Mouse (Mus musculus) forebrain, embryonic 15.5 days (tissue): ENCODE results near the gene Guk1. TPM values are rescaled to one million over a fixed set of nuclear protein-coding genes. Genes with fewer than 3 reads are reported as not detected.

Source experiments
- ATAC-seq: fragments of 200-750 bp; cut with Nextera tagmentation; replicated peaks from 2 replicates; pipeline ENCODE4 v1.8.0; 2017; ENCODE audit warnings: mild to moderate bottlenecking, moderate TSS enrichment, moderate library complexity
- H3K27ac ChIP-seq: fragments of 300-500 bp; sonication (generic); replicated peaks from 2 replicates; pipeline ENCODE4 v1.5.1; 2015; ENCODE audit warnings: mild to moderate bottlenecking, inconsistent platforms
- H3K27me3 ChIP-seq: fragments of 300-500 bp; sonication (generic); 2 replicates; pipeline ENCODE4 v1.6.1; 2015; ENCODE audit warnings: inconsistent platforms
- H3K36me3 ChIP-seq: fragments of 300-500 bp; sonication (generic); 2 replicates; pipeline ENCODE4 v1.6.1; 2015; ENCODE audit warnings: mild to moderate bottlenecking, inconsistent platforms
- H3K4me1 ChIP-seq: fragments of 300-500 bp; sonication (generic); 2 replicates; pipeline ENCODE4 v1.6.1; 2015; ENCODE audit warnings: inconsistent platforms
- H3K4me2 ChIP-seq: fragments of 300-500 bp; sonication (generic); replicated peaks from 2 replicates; pipeline ENCODE4 v1.6.1; 2015; ENCODE audit warnings: mild to moderate bottlenecking, inconsistent platforms
- H3K4me3 ChIP-seq: fragments of 300-500 bp; sonication (generic); 2 replicates; pipeline ENCODE4 v1.5.1; 2015; ENCODE audit warnings: mild to moderate bottlenecking, inconsistent platforms
- H3K9ac ChIP-seq: fragments of 300-500 bp; sonication (generic); replicated peaks from 2 replicates; pipeline ENCODE4 v1.6.1; 2015; ENCODE audit warnings: mild to moderate bottlenecking, inconsistent platforms
- H3K9me3 ChIP-seq: fragments of 300-500 bp; sonication (generic); 2 replicates; pipeline ENCODE4 v1.6.1; 2016; ENCODE audit warnings: inconsistent platforms
- WGBS: fragments of 180-500 bp; shearing (Covaris S2); methylation state at CpG from one replicate; pipeline ENCODE4 v1.1.7; 2015; ENCODE audit warnings: mixed read lengths; 5-methylcytosine and 5-hydroxymethylcytosine counted together
- polyA plus RNA-seq: library from polyadenylated mRNA; unstranded; fragments of >200 nt; fragmentation: Nextera tagmentation; extraction: Ambion mirVana; gene quantifications from 2 replicates; pipeline ENCODE4 v1.2.1, GENCODE M21; 2015

Guk1 gene
- polyA plus RNA-seq, 1 experiment from 2014 or later: 183 TPM

DNA sequence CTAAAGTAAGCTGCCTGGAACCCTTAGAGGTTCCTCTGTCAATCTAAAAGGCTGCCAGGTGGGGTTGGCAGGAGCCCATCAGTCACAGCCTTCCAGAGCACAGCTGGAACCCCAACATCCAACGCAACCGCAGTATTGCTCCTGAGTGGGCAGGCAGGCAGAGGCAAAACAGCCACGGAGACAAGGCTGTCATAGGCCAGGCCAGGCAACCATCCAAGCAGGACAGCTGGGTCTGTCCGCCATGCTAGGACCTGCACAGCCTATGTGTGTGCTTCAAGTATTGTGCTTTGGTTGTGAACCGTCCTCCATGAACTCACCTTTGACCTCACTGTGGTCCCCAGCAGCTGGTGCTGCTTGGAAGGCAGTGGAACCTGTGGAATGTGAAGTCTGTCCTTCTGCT is 36.1 kb downstream of the Guk1 start:
- H3K4me2 ChIP-seq: no peak overlapping the region
- H3K4me3 ChIP-seq: no peak overlapping the region
- no peak for ATAC-seq
- H3K4me1 ChIP-seq: no peaks in the 10 kb centered on the region
- 0 out of 2 replicates have a peak, but pooled peaks cover 2% of the 10 kb centered on the region for H3K36me3 ChIP-seq
- H3K27ac ChIP-seq: no peak overlapping the region
- no peaks in the 10 kb centered on the region for H3K27me3 ChIP-seq
- WGBS: 84% methylated on average over 5 of the region's 5 CpGs
- H3K9me3 ChIP-seq: no peaks in the 10 kb centered on the region
- H3K9ac ChIP-seq: no peak overlapping the region

DNA sequence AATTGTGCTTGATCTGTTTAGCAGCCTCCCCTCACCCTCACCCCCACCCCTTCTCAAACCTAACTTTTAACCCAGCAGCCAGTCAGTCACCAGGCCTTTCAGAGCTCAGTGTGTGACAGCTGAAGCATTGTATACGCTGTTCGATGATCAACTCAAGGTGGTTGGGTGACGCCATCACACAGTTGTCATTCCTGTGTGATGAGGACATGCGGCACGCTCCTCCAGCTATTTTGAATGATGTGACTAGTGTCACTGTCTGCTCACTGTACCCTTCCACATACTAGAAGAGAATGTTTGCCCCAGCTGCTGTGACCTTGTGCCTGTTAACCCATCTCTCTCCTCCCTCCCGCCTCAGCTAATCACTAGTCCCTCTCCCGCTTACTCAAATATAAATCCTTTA is 37.8 kb downstream of the Guk1 start:
- Histone ChIP-seq H3K4me2 (no peak overlapping the region), H3K36me3 (0 out of 2 replicates have a peak, but pooled peaks cover 2% of the 10 kb centered on the region), H3K9ac (no peak overlapping the region), H3K4me3 (no peak overlapping the region), H3K4me1 (no peaks in the 10 kb centered on the region), H3K9me3 (no peaks in the 10 kb centered on the region), H3K27ac (no peak overlapping the region), H3K27me3 (no peaks in the 10 kb centered on the region)
- no peak for ATAC-seq
- WGBS: 89% methylated on average over 7 of the region's 7 CpGs

DNA sequence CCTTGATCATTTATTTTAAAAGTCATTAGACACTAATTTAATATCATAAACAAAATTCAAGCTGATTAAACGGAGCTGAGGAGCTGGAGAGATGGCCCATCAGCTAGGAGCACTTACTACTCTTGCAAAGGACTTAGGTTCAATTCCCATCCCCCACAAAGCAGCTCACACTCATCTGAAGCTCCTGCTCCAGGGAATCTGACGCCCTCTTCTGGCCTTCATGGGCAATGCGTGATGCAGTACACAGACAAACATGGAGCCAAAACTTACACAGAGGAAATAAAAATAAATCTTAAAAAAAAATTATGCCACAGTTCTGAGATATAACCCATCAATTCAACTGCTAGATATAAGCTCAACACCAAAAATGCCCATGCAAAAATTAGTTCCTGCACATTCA is 40.3 kb downstream of the Guk1 start:
- H3K4me3 ChIP-seq: no peak overlapping the region
- H3K9ac ChIP-seq: no peak overlapping the region
- no peak overlapping the region for H3K27ac ChIP-seq
- 25% methylated on average over 3 of the region's 3 CpGs for WGBS
- no peak for ATAC-seq
- 0 out of 2 replicates have a peak, but pooled peaks cover 2% of the 10 kb centered on the region for H3K36me3 ChIP-seq
- no peaks in the 10 kb centered on the region for H3K9me3 ChIP-seq
- H3K4me2 ChIP-seq: no peak overlapping the region
- no peaks in the 10 kb centered on the region for H3K27me3 ChIP-seq
- H3K4me1 ChIP-seq: no peaks in the 10 kb centered on the region

DNA sequence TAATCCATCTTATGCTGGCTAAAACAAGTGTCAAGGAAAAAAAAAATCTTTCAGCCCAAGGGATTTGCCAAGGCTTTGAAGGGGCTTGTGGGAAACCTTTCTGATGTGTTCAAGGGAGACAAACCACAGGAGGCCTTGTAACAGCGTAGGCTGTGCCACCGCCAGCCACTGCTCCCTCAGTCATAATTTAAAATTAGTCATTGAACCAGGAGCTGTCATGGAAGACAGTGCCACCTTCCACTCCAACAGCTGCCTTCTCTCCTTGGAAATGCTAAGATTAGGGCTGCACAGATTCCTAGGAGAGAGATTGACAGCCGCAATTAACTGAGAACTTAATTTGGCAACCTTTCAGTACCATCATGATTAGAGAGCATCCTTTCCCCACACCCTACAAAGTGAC is 42.7 kb downstream of the Guk1 start:
- ATAC-seq: no peak
- no peaks in the 10 kb centered on the region for H3K4me1 ChIP-seq
- 77% methylated on average over 3 of the region's 3 CpGs for WGBS

DNA sequence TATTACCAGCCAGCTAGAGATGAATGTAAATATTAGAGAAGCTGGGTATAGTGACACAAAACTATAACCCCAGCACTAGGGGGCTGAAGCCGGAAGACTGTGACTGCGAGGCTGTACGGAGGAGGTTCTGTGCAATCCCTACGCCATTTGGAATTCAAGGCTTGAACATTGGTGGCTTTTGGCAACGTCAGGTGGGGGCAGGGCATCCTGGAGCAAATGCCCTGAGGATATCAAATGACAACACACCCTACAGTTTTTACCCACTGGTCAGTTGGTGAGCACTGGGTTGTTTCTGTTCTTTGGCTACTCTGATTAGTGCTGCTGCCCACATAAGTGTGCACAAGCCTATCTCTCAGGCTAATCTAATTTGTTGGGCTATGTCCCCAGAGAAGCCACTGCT is 49.0 kb downstream of the Guk1 start:
- H3K9ac ChIP-seq: no peak overlapping the region
- ATAC-seq: no peak
- WGBS: 80% methylated on average over 5 of the region's 5 CpGs

More for the DNA sequence above, 42.7 kb downstream of the Guk1 start:
- Histone ChIP-seq H3K27ac (no peak overlapping the region), H3K9me3 (no peaks in the 10 kb centered on the region), H3K4me3 (no peak overlapping the region), H3K4me2 (no peak overlapping the region), H3K9ac (no peak overlapping the region), H3K36me3 (no peaks in the 10 kb centered on the region), H3K27me3 (no peaks in the 10 kb centered on the region)

DNA sequence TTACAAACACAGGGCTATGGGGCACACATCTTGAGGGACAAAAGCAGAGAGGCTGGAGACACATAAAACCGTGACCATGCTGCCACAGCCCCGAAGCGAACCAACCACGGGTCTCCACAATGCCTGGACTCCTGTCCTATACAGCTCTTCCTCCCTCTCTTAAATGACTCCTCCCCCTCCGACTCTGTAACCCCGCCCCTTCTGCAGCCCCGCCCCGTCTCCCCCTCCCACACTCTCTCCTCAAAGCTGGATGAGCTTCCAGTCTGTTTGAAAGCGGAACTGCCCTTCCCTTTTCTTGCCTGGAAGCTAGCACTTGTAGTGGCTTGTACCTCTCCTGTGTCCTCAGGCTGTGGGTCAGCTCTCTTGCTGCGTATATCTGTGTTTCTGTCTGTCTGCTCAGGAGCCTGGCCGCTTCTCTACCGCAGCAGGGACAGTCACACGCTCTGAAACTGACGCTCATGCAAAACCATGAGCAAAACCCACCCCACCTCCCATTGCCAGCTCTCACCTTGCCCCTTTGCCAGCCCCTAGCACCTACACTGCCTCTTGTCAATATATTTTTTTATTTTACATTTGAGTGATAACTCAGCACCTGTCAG is 50.1 kb downstream of the Guk1 start:
- Histone ChIP-seq H3K27me3 (peaks cover 11% of the 10 kb centered on the region), H3K4me3 (no peak overlapping the region), H3K9ac (no peak overlapping the region), H3K36me3 (no peaks in the 10 kb centered on the region), H3K9me3 (no peaks in the 10 kb centered on the region), H3K4me2 (no peak overlapping the region), H3K27ac (no peak overlapping the region), H3K4me1 (no peaks in the 10 kb centered on the region)
- no peak for ATAC-seq
- 19% methylated on average over 14 of the region's 14 CpGs for whole genome bisulfite sequencing

More for the DNA sequence above, 49.0 kb downstream of the Guk1 start:
- Histone ChIP-seq H3K27me3 (no peaks in the 10 kb centered on the region), H3K27ac (no peak overlapping the region), H3K4me3 (no peak overlapping the region), H3K4me2 (no peak overlapping the region), H3K9me3 (no peaks in the 10 kb centered on the region), H3K4me1 (no peaks in the 10 kb centered on the region), H3K36me3 (no peaks in the 10 kb centered on the region)

DNA sequence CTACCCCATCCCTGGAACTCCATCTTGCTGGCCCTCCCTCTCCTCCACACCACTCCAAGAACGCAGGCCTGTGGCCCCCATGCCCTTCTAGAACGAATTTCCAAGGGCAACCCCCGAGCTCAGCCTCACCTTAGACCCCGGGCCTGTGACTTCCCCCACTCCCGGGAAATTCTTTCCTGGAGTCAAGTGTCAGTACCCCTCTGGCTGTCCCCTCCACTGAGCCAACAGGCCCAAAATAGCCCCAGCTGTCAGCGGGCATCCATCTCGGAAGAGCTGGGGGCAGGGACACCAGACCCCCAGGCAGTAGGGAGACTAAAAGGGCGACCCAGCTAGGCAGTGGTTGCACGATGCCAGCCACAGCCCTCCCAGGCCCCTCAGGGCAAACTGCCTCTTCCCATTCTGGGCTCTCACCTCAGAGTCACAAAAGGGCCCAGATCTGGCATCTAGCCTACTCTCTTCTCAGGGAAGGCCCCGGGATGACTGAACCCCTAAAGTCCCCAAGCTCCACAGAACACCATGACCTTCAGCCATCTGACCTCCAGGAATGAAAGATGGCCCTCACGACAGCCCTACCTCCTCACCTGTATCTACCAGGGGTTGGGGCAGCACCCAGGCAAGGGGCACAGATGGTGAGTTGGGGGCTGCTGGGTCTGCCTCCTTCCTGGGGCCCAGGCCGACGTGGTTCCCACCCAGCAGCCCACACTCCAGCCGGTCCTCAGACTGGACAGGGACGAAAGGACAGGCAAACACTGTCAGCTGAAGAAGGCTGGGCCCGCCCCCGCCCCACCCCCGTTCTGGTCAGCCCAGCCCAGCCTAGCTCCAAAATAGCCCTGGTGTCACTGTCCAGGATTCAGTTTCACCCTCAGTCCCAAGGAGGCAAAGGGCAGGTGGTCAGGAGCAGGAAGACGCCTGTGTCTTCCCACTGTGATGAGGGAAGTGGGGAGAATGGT is 53.2 kb downstream of the Guk1 start:
- Histone ChIP-seq H3K27me3 (peaks cover 40% of the 10 kb centered on the region), H3K4me1 (peaks cover 3% of the 10 kb centered on the region; the same call in 1 of the 2 replicates), H3K4me2 (no peak overlapping the region), H3K27ac (no peak overlapping the region), H3K36me3 (no peaks in the 10 kb centered on the region), H3K4me3 (no peak overlapping the region), H3K9me3 (no peaks in the 10 kb centered on the region), H3K9ac (no peak overlapping the region)
- ATAC-seq: no peak
- WGBS: 71% methylated on average over 19 of the region's 19 CpGs

DNA sequence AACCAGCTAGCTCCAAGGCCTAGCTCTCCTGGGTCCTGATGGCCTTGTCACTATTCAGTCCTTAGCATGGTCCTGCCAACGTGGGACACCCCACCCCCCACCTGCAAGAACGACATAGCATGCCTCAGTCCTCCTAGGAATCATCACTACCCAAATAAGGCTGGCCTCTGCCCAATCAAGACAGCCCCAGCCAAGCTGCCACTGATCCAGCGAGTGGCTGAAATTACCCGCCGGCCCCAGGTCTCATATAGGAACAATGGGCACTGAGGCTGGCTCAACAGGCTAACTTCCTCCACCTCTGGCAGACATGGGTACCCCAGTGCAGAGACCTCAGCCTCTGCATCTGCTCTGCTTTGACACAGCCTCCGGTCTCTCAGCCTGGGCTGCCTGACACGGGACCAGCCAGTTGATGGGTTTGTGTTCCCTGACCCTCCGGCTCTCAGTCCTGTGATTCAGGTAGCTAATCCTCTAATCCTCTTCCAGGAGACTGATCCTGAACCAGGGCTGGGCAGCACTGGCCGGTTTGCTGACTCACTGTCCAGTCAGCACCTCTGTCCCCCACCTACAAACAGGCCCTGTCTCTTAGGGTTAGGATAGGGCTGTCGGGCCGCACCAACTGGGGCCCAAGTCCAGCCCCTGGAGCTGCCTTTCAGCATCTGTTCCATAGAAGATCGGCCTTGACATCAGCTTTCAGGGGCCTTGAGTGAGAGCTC is 54.9 kb downstream of the Guk1 start:
- Histone ChIP-seq H3K9me3 (no peaks in the 10 kb centered on the region), H3K27ac (no peak overlapping the region), H3K4me2 (no peak overlapping the region), H3K4me3 (no peak overlapping the region), H3K27me3 (peaks cover 54% of the 10 kb centered on the region), H3K9ac (no peak overlapping the region), H3K4me1 (peaks cover 3% of the 10 kb centered on the region; the same call in 1 of the 2 replicates), H3K36me3 (no peaks in the 10 kb centered on the region)
- ATAC-seq: no peak
- WGBS: 46% methylated on average over 12 of the region's 12 CpGs

DNA sequence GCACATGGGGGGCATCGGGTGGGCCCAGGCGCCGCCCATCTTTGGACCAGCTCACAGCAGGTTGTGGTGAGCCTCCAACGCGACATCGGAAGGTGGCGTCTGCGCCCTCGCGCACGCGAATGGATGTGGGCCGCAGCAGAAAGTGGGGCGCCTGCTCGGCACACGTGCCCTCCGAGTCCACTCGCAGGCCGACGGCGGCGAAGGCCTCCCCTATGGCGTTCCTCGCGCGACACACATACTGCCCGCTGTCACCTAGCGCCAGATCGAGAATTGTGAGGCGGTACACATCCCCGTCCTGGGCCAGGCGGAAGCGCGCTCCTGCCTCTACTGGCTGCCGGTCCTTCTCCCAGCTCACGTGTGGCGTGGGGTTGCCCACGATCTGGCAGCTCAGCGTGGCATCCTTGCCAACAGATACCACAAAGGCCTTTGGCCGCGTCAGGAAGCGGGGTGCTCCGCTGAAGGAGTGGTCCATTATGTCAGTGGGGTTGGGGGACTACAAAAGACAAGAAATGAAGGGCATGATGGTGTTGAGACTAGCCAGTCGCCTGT is 56.0 kb downstream of the Guk1 start, which contains the start of gene Obscn:
Gene Obscn (minus strand): TSS at position 499 of the 549 bp plus-strand sequence.
- Histone ChIP-seq H3K27me3 (peaks cover 54% of the 10 kb centered on the region), H3K4me2 (peak within 1 kb of the TSS; percentile 40), H3K9me3 (no peaks in the 10 kb centered on the region), H3K4me3 (peak within 1 kb of the TSS; percentile 25), H3K27ac (no peak within 1 kb of the TSS), H3K36me3 (no peaks in the 10 kb centered on the region), H3K9ac (0 out of 2 replicates have a peak within 1 kb of the TSS, but pooled peaks have one; percentile 1), H3K4me1 (peaks cover 3% of the 10 kb centered on the region; the same call in 1 of the 2 replicates)
- no peak for ATAC-seq
- 19% methylated on average over 44 of the region's 44 CpGs for WGBS

DNA sequence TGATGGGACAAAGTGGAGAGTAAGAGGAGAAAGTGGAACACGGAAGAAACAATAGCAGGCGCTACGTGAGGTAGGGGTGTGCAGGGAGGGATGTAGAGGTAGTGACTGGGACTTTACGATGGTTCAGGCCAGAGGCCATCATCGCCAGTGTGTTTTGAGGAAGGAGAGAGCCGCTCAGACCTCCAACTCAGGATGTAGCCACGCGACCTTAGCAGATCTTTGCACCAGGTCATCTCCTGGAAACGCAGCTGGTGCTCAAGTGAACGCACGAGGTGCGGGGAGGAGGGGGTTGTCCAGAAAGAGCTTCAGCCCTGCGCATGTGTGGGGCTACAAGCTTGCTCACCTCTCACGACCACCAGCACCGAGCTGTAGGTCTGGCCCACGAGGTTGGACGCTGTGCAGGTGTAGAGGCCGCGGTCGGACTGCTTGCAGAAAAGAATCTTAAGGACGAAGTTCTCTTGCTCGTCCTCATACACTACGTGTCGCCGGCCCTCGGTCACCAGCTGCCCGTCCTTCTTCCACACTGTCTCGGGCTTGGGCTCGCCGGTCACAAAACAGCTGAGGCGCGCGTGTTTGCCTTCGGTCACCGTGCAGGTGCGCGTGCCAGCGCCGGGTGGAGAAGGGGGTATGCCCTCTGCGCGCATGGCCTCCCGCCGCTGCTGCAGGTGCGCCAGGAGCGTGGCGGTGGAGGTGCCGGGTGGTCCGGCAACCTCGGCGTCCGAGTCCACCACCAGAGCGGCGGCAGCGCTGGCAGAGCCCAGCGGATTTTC is 56.8 kb downstream of the Guk1 start:
- no peak for ATAC-seq
- Histone ChIP-seq H3K4me1 (peaks cover 3% of the 10 kb centered on the region; the same call in 1 of the 2 replicates), H3K9me3 (no peaks in the 10 kb centered on the region), H3K4me3 (peak overlapping the region; percentile 25), H3K36me3 (no peaks in the 10 kb centered on the region), H3K4me2 (peak overlapping the region; percentile 40), H3K27me3 (peaks cover 54% of the 10 kb centered on the region), H3K9ac (0 out of 2 replicates have a peak overlapping the region, but pooled peaks have one; percentile 1), H3K27ac (no peak overlapping the region)
- WGBS: 5% methylated on average over 55 of the region's 55 CpGs
